17 mouse cellular contexts compared by ENCODE assay signal in the genomic region with DNA sequence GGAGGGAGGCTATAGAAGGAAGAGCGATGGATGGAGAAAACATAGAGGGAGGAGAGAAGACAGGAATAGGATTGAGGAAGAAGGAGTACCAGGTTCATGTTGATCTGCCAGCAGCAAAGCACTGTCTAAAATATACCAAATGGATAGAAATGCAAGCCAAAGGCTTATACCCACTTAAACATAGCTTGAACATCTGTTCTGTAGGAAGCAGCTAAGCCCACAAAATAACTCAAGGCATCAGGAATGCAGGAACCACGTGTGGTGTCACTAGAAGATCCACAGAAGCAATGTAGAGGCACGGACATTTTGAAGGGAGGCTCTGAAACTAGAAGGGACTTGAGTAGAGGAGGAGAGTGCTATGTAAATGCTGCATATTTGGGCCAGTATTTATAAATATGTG.
DNase-seq lines count a peak whose midpoint lies in the region; ATAC-seq lines count a peak whose summit lies in the region.
"Had no signal": no experiment of that assay in that cellular context is flagged by ENCODE, and none has a peak within 500 bp of the region (broad histone marks: within the 10 kb centered on the region; RNA-seq: fewer than 3 reads in every experiment).

No protein-coding gene starts in this region.

- peak; percentile 15 to 64 for DNase-seq in frontal cortex, postnatal 36 days (ENCODE audit: low spot score in 2 of 2)
- DNase-seq in frontal cortex, postnatal 25 days (ENCODE audit: low spot score in 2 of 2), result no peak
- peak; percentile 75 for DNase-seq in brain, adult 2 months (ENCODE audit: low read depth, low spot score)
- peak; percentile 5 to 42 for DNase-seq in left cerebral cortex, adult 18-20 months (ENCODE audit: low spot score in 2 of 2)
- DNase-seq in right cerebral cortex, postnatal 36 days (ENCODE audit: low spot score in 2 of 2), result peak; percentile 16 to 58
- DNase-seq in urinary bladder, postnatal 10 days (ENCODE audit: low spot score), result no peak
- DNase-seq: adrenal gland, adult 2 months; adrenal gland, postnatal 25 days; cerebellum, adult 11 months; cerebellum, adult 9-10 months; cerebellum, postnatal 25 days; gastrocnemius, postnatal 10 days; heart, adult 2 months; heart, postnatal 14 days had no signal

- ATAC-seq in cerebellum, adult (ENCODE audit: insufficient number of reproducible peaks, low FRiP score, low TSS enrichment), result no peak
- ATAC-seq: forebrain, embryonic 13.5 days; hindbrain, postnatal 0 days had no signal

Comparison
In these comparisons a context has a peak if more than half of its experiments do, and no peak if none do; other contexts are left out.
1. DNase-seq: peak in frontal cortex, postnatal 36 days (2 of 2), brain, adult 2 months (single experiment), left cerebral cortex, adult 18-20 months (2 of 2) and right cerebral cortex, postnatal 36 days (2 of 2); none in frontal cortex, postnatal 25 days (0 of 2) and urinary bladder, postnatal 10 days (single experiment).